Mouse (Mus musculus) erythroblast, embryonic 14.5 days (primary cell): ENCODE measurements around the gene Tectb.

Experiments used
- GATA1 ChIP-seq: IDR thresholded peaks from 2 replicates; pipeline ENCODE4 v1.6.1; 2012; ENCODE audit warnings: low read length, inconsistent platforms, mixed read lengths
- TAL1 ChIP-seq: IDR thresholded peaks from 3 replicates; pipeline ENCODE4 v1.6.1; 2012; ENCODE audit warnings: low read length, inconsistent platforms, mixed read lengths

DNA sequence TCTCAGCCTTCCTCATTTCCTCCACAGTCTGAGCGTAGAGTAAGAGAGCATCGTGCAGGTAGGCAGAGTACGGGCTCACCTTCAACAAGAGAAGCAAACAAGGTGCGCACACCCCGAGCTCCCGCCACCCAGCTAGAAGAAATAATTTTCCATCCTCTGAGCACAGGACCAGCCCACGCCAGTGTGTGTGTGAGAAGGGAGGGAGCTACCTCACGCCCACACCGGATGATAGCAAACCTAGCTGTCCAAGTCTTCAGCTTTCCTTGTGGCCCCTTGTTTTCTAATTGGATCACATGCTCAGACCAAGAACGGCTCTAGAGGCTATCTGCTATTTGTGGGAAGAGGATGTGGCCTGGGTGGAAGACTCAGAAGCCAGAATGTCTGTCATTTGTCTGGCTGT, 50.5 kb downstream of the Tectb start:
- no peak for TF ChIP-seq GATA1
- TF ChIP-seq TAL1, result no peak
